Mouse (Mus musculus) kidney, adult 9 months (tissue): Measurements from ENCODE around the gene Cpt1b.
A peak's percentile ranks its signal among the peaks of the same experiment; 100 is the strongest.

Source experiments
- DNase-seq: peaks from one replicate; pipeline ENCODE4 v3.0.0; 2022

The Cpt1b gene

GRCm38 (mm10) chr15:89377938-89378828 lies 47.5 kb downstream of the Cpt1b start:
- DNase-seq: no peak

GRCm38 (mm10) chr15:89377362-89377761 lies 48.3 kb downstream of the Cpt1b start:
- DNase-seq: no peak

GRCm38 (mm10) chr15:89376957-89377356 lies 48.7 kb downstream of the Cpt1b start, which contains the start of gene Tymp:
Tymp (minus strand) TSS chr15:89377039.
- peak; percentile 46 for DNase-seq

GRCm38 (mm10) chr15:89376040-89376439 lies 49.6 kb downstream of the Cpt1b start:
- DNase-seq: peak; percentile 28

- no peak for DNase-seq
Measured at GRCm38 (mm10) chr15:89374801-89375534, 50.7 kb downstream of the Cpt1b start.

- no peak for DNase-seq
Measured at GRCm38 (mm10) chr15:89374340-89374739, 51.3 kb downstream of the Cpt1b start.

GRCm38 (mm10) chr15:89373762-89374248 lies 51.9 kb downstream of the Cpt1b start, which contains the start of gene Sco2:
Sco2 (minus strand) TSS chr15:89373846.
- DNase-seq: peak; percentile 94

GRCm38 (mm10) chr15:89373027-89373761 lies 52.5 kb downstream of the Cpt1b start:
- peak; percentile 91 for DNase-seq

- DNase-seq: no peak
Measured at GRCm38 (mm10) chr15:89372536-89372935, 53.1 kb downstream of the Cpt1b start.

GRCm38 (mm10) chr15:89372068-89372467 lies 53.6 kb downstream of the Cpt1b start:
- no peak for DNase-seq
